Comparison of ENCODE assay signal across 11 mouse cellular contexts in genomic region chr2:148029751-148030612, GRCm38 (mm10). TPM values are rescaled to one million over a fixed set of nuclear protein-coding genes. Genes with fewer than 3 reads are reported as not detected.
DNase-seq lines count a peak whose midpoint lies in the region; ATAC-seq lines count a peak whose summit lies in the region.
"Had no signal": no experiment of that assay in that cellular context is flagged by ENCODE, and none has a peak within 500 bp of the region (broad histone marks: within the 10 kb centered on the region; RNA-seq: fewer than 3 reads in every experiment).

No protein-coding gene starts in this region.

- H3K4me1 ChIP-seq in heart, embryonic 13.5 days: 0 out of 2 replicates have a peak, but pooled peaks cover 4% of the 10 kb centered on the region
- no peaks in the 10 kb centered on the region for H3K4me1 ChIP-seq in intestine, embryonic 15.5 days (replicated peaks)

- H3K27me3 ChIP-seq in heart, embryonic 13.5 days (replicated peaks): peaks cover 94% of the 10 kb centered on the region
- peaks cover 49% of the 10 kb centered on the region for H3K27me3 ChIP-seq in intestine, embryonic 15.5 days (replicated peaks)

- no peak overlapping the region for H3K27ac ChIP-seq in heart, embryonic 13.5 days (replicated peaks)
- no peak overlapping the region for H3K27ac ChIP-seq in intestine, embryonic 15.5 days

- 5% methylated on average over 21 of the region's 21 CpGs for WGBS in heart, embryonic 13.5 days
- 13% methylated on average over 21 of the region's 21 CpGs for WGBS in intestine, embryonic 15.5 days

- ATAC-seq in heart, embryonic 13.5 days (ENCODE audit: extremely low read depth, insufficient number of reproducible peaks, low FRiP score, low TSS enrichment): 0 out of 2 replicates have a peak, but pooled peaks have one; percentile 25
- peak; percentile 78 for ATAC-seq in intestine, embryonic 15.5 days

- no peak overlapping the region; the same call in 1 of the 2 replicates for H3K4me3 ChIP-seq in heart, embryonic 13.5 days
- 0 out of 2 replicates have a peak overlapping the region, but pooled peaks have one; percentile 4 for H3K4me3 ChIP-seq in intestine, embryonic 15.5 days (replicated peaks)

- no peaks in the 10 kb centered on the region for H3K36me3 ChIP-seq in heart, embryonic 13.5 days
- H3K36me3 ChIP-seq in intestine, embryonic 15.5 days: no peaks in the 10 kb centered on the region
- H3K36me3 ChIP-seq: G1E had no signal

- peak overlapping the region; percentile 16; the same call in 1 of the 2 replicates for H3K4me2 ChIP-seq in heart, embryonic 13.5 days
- peak overlapping the region; percentile 34 for H3K4me2 ChIP-seq in intestine, embryonic 15.5 days (replicated peaks)

- H3K9me3 ChIP-seq in heart, embryonic 13.5 days: no peaks in the 10 kb centered on the region
- H3K9me3 ChIP-seq in intestine, embryonic 15.5 days: no peaks in the 10 kb centered on the region

- DNase-seq in heart, adult 9 months (ENCODE audit: low spot score in 2 of 2): no peak
- peak; percentile 42 for DNase-seq in ZHBTc4 (ENCODE audit: low read depth, low spot score)
- DNase-seq in lung, postnatal 36 days: peak; percentile 54
- DNase-seq in gastrocnemius, postnatal 25 days: no peak
- no peak for DNase-seq in layer of hippocampus, postnatal 14 days (ENCODE audit: low spot score in 2 of 2)
- DNase-seq in right cerebral cortex, adult 18-20 months: no peak
- DNase-seq: kidney, adult 8-10 months had no signal

- H3K9ac ChIP-seq in heart, embryonic 13.5 days: no peak overlapping the region
- no peak overlapping the region for H3K9ac ChIP-seq in intestine, embryonic 15.5 days

RNA-seq across cellular contexts. Expression of gene Foxa2, which starts 16.8 kb away (rescaled TPM):
- polyA plus RNA-seq in heart, embryonic 13.5 days (2015; fragmentation: Nextera tagmentation; extraction: Ambion mirVana): 1.2 and 1.8 TPM in 2 replicates
- polyA plus RNA-seq in intestine, embryonic 15.5 days (2015; fragmentation: Nextera tagmentation; extraction: Ambion mirVana): 5.4 and 5.8 TPM in 2 replicates
- total RNA-seq in gastrocnemius, postnatal 25 days (2021): not detected
- not detected for total RNA-seq in layer of hippocampus, postnatal 14 days (2021)
- total RNA-seq: neutrophil, adult 5-6 weeks had no signal
- polyA plus RNA-seq: G1E had no signal

Comparison
In these comparisons a context has a peak if more than half of its experiments do, and no peak if none do; other contexts are left out.
1. DNase-seq: peak in ZHBTc4 (single experiment) and lung, postnatal 36 days (single experiment); none in heart, adult 9 months (0 of 2), gastrocnemius, postnatal 25 days (single experiment), layer of hippocampus, postnatal 14 days (0 of 2) and right cerebral cortex, adult 18-20 months (single experiment).